Mouse (Mus musculus) embryo, embryonic 10.5 days (tissue): ENCODE measurements around the gene Iah1.

Experiments used
- DNase-seq: peaks from one replicate; pipeline ENCODE4 v3.0.0-alpha.2; 2015; ENCODE audit warnings: low spot score

Iah1 gene

GRCm38 (mm10) chr12:21315923-21316868 is at the start of gene Iah1:
Gene Iah1 (plus strand): TSS chr12:21316389.
- DNase-seq, result peak; percentile 88

DNA sequence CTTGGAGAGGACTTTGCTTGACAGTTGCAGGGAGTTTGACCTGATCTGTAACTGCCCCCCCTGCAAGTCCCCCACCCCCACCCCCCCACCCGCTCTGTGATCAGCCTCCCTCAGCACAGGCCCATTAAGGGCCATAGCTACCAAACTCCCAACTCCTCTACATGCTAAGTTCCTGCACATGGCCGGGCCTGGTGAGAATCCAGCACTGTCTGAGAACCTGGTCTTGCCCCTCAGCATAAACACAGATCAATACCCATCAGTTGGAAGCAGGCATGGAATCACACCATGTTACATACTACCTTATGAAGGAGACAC is 49.4 kb upstream of the Iah1 start:
- no peak for DNase-seq

- DNase-seq, result no peak
Observed at GRCm38 (mm10) chr12:21268083-21268616, 48.0 kb upstream of the Iah1 start.

DNA sequence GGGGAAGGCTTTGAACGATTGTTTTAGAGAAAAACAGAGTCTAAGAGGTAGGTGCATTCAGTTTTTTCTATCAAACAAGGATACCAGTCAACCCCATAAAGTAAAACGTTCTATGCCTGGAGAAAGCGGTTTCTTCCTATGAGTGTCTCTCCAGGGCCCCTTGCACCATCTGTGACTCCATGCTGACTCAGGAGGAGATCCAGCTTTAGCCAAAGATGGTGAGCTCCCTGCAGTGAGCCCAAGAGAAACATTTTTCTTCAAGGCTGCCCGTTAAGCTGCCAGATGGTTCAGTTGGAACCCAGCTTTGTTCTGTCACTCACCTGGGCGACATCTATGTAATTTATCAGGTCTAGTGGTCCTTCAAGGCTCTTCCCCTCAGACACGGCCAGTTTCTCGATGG is 41.7 kb upstream of the Iah1 start:
- no peak for DNase-seq

- DNase-seq, result no peak
Observed at GRCm38 (mm10) chr12:21277352-21277864, 38.8 kb upstream of the Iah1 start.

GRCm38 (mm10) chr12:21284761-21285441 is 31.3 kb upstream of the Iah1 start, which contains the start of gene Cpsf3:
Gene Cpsf3 (plus strand): TSS chr12:21285391.
- peak; percentile 4 for DNase-seq

- DNase-seq, result peak; percentile 64
Observed at GRCm38 (mm10) chr12:21285508-21286242, 30.5 kb upstream of the Iah1 start.

- peak; percentile 98 for DNase-seq
Observed at GRCm38 (mm10) chr12:21286243-21286622, 30.0 kb upstream of the Iah1 start, which contains the start of gene Itgb1bp1. Gene Itgb1bp1 (minus strand): TSS chr12:21286284.

- no peak for DNase-seq
Observed at GRCm38 (mm10) chr12:21286712-21287650, 29.2 kb upstream of the Iah1 start.

GRCm38 (mm10) chr12:21288716-21289395 is 27.3 kb upstream of the Iah1 start:
- no peak for DNase-seq

- DNase-seq, result no peak
Observed at GRCm38 (mm10) chr12:21289651-21290050, 26.5 kb upstream of the Iah1 start.

GRCm38 (mm10) chr12:21298856-21299255 is 17.3 kb upstream of the Iah1 start:
- no peak for DNase-seq

- DNase-seq, result no peak
Observed at GRCm38 (mm10) chr12:21301324-21301723, 14.9 kb upstream of the Iah1 start.

GRCm38 (mm10) chr12:21301932-21302331 is 14.3 kb upstream of the Iah1 start:
- no peak for DNase-seq

DNA sequence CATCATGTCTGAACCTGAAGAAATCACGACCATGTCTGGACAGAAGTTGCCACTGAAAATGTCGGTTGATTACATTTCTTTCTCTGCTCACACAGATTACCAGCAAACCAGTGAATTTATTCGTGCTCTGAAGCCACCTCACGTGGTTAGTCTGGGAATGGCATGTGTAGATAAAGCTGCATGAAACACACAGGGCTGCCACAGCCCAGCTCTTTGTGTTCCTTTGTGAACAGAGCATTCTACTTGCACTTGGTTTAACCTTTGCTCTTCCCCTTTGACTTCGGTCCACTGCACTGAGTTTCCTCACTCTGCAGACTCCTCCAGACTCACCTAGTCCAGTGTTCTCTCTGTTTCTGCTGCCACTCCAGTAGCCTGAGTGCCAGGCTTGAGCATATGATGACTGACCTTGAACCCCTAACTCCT is 13.8 kb upstream of the Iah1 start:
- DNase-seq, result no peak

- DNase-seq, result no peak
Observed at GRCm38 (mm10) chr12:21305741-21306140, 10.4 kb upstream of the Iah1 start.

DNA sequence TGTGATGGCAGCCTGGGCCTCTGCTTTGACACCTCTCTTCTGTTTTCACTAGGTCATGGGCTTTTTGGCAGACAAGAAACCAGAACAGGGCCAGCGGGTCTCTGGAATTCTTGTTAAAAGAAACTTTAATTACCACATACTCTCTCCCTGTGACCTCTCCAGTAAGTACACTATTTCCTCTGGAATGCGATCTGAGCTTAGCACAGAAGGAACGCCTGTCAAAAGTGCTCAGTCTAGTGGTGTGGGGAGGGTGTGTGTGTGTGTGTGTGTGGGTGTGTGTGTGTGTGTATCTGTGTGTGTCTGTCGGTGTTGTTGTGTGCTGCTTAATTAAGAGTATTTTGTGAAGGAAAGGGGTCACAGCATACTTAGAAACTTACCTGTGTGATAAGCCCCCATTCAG is 9.5 kb upstream of the Iah1 start:
- no peak for DNase-seq

DNA sequence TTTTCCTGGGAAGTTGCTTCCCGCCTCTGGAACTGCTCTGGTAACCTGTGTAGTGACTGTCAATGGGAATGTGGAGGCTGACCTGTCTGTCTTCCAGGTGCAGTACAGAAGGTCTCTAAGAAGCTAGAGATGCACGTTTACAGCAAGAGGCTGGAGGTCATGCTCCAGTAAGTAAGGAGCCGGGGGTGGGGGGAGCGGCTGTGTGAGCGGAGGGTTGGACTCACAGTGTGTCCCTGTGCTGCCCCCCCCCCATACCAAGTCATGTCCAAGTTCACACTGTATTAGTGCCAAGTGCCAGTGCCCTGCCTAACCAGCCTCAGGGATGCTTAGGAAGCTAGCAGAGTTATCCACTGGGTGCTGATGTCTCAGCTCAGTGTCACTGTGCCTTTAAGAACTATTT is 4.0 kb upstream of the Iah1 start:
- no peak for DNase-seq

DNA sequence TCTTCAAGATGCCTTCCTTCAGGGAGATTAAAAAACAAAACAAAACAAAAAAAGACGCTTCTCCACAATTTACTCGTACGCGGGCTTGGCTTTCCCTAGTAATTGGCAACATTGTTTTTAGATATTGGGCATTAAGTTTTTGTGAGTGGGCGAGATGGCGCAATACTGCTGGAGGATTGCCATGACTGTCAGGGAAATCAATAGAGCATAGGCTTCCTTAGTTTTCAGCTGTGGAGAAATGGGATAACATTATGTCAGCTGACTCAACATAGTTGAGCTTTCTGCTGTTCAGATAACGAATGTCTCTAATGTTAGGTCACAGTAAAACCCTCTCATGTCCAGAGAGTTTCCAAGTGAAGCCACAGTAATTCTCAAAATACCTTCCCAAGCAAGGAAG is 678 bp downstream of the Iah1 start:
- no peak for DNase-seq
